Mouse (Mus musculus) right cerebral cortex, postnatal 36 days (tissue): ENCODE results near the gene Atxn10.
A peak's percentile ranks its signal among the peaks of the same experiment; 100 is the strongest.

Experiments used
- DNase-seq, 2 experiments: peaks; one replicate each; pipeline ENCODE4 v3.0.0; 2022; ENCODE audit warnings: low spot score in 2 of 2, mixed read lengths in 1 of 2

The Atxn10 gene

DNA sequence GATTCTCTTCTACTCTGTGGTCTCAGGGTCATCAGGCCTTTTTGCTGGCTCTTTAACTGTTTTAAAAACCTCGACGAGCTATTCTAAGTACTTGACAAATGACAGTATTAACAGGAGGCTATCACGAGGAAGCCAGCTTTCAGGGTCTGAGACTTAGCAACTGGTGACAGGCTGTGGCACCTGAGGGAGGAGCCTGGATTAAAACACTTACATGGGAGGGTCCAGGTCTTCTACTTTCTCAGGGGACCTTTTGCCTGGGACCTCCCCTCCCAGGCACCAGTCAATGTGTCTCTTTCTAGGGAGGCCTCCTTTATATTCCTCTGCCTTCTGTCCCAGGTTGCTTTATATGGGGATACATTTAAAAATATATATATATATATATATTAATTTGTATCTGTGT, 1.8 kb upstream of the Atxn10 start:
- DNase-seq: no peak

DNA sequence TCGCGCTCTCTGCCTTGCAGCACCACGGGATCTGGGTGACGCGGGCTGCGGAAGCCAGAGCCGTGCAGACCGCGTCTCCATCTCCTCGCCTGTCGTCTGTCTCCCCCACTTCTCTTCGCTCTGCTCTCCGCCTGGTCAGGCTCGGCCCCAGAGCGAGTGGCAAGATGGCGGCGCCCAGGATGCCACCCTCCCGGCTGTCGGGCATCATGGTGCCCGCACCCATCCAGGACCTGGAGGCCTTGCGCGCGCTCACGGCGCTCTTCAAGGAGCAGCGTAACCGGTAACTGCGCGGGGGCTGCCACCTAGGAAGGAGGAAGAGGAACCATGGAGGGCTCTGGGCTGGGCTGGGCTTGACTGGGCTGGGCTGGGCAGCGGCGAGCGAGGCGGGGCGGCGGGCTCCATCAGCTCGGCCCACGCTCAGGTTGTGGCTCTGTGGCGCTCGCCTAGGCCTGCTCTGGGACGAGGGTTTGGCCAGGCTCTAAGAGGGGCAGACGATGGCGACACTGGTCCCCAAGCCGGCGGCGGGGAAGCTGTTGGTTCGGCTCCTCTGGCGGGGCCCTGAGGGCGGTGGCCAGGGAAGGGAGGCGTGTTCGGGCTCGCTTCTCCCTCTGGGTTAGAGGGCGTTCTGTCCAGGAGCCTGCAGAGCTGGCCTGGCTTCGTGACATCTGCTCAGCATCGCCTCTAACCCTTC, 401 bp downstream of the Atxn10 start:
- DNase-seq: peak; percentile 64 to 70

DNA sequence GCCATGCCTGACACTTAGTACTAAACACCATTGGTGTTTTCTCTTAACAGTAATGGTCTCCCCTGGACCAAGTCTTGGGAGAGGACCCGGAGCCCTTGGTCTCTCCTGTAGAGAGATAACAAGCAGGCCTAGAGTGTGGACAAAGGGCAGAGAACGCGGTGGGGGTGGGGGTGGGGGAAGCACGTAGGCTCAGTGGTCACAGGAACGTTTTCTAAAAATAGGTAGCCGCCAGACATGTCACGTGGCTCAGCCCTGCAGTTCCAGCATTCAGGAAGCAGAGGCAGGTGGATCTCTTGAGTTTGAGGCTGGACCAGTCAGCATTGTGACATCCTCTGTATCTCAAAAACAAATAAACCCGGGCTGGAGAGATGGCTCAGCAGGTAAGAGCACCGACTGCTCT, 1.2 kb downstream of the Atxn10 start:
- DNase-seq: no peak

- no peak for DNase-seq
Observed at GRCm38 (mm10) chr15:85337979-85338378, 1.9 kb downstream of the Atxn10 start.

DNA sequence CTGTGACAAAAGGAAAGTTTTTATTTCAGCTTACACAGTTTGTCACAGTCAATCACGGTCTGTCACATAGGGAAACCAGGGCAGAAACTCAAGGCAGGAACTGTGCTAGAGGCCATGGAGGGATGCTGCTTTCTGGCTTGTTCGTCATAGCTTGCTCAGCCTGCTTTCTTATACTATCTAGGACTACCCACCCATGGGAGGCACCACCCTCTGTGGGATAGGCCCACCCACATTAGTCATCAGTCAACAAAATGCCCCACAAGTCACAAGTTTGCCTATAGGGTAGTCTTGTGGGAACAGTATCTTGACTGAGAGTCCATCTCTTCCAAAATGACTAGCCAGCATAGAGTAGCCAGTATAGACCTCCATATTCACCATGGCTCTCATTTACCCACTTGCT, 6.2 kb downstream of the Atxn10 start:
- no peak for DNase-seq

- DNase-seq: no peak
Observed at GRCm38 (mm10) chr15:85344673-85345072, 8.6 kb downstream of the Atxn10 start.

DNA sequence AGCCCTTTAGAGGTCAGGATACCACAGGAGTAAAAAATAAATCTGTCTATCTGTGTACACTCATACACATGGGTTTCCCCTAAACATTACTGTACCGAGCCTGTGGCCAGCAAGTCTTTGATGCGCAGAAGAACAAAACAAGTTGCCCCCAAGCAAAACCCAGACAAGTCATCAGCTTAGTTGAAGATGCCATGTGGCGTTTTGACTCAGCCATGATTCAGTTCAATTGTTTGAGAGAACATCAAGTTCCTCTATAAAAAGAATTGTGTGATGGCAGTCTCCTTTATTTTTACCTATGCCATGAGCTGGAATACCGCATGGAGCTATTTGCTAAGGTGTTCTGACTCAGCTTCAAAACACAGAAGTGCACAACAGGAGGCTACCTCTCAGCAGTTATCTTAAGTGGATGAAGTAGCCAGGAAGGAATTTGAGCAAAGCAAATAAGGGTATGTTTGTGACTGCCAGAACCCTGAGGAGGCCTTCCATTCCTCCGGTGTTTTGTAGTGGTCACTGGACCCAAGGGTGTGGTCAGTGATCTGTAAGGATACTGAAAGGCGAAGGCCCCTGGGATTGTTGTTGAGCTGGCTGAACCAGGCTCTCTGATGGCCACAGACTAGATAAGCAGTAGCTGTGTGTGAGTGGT, 11.1 kb downstream of the Atxn10 start:
- no peak for DNase-seq

- DNase-seq: no peak
Observed at GRCm38 (mm10) chr15:85350144-85350543, 14.1 kb downstream of the Atxn10 start.

DNA sequence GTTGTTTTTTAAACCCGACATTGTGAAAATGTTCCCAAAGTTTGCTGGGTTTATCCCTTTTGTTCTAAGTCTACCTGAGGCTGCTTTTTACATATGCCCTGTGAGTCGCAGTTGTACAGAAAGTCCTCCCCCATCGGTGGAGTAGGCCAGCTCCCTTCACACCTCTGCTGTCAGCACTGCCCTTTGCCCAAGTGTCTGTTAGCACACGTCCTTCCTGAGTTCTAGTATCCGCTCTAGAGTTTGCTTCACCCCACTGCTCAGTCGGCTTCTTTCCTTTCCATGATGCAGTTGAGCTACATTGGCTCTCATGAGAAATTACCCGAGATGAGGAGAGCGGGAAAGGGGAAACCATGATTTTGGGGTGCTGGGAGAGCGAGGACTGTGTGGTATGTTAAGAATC, 18.0 kb downstream of the Atxn10 start:
- no peak for DNase-seq

DNA sequence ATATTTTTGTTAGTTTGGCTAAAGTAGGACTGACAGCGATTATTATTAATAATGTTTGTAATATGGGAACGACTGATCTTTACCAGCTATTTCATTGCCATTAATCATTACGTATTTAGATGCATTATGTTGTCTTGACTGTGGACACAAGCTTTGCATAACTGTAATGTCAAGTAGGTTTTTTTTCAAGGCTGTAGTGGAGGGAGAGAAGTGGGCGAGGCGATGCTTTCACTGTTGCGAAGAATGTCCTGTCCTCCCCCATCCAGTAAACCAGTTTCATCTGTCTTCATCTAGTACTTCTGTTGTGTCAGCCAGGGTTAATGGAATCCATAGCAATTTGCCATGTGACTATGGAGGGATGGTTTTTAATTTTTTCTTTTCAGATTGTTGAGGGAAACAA, 20.1 kb downstream of the Atxn10 start:
- DNase-seq: no peak

GRCm38 (mm10) chr15:85357465-85358225, 21.6 kb downstream of the Atxn10 start:
- DNase-seq: no peak

- DNase-seq: no peak
Observed at GRCm38 (mm10) chr15:85359483-85359882, 23.4 kb downstream of the Atxn10 start.

GRCm38 (mm10) chr15:85359901-85360300, 23.9 kb downstream of the Atxn10 start:
- DNase-seq: no peak

GRCm38 (mm10) chr15:85364366-85364765, 28.3 kb downstream of the Atxn10 start:
- DNase-seq: no peak

- peak; percentile 51 to 64 for DNase-seq
Observed at GRCm38 (mm10) chr15:85366938-85367337, 30.9 kb downstream of the Atxn10 start.

DNA sequence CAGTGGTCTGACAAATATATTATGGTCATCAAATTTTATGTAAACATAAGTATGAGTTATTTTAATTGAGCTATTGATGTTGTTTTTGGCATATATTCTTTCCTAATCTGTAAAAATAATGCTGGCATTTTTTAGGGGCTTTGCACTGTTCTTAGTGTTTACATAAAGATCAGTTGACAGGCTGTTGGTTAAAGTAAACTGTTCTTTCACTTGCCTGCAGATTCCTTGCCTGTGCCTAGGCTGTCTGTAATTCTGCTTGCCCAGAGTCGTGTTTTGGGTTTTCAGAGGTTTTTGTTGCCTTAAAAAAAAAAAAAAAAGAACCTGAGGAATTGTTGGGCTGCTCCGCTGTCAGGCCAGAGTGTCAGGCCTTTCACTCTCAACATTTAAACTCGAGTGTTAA, 33.7 kb downstream of the Atxn10 start:
- DNase-seq: no peak

DNA sequence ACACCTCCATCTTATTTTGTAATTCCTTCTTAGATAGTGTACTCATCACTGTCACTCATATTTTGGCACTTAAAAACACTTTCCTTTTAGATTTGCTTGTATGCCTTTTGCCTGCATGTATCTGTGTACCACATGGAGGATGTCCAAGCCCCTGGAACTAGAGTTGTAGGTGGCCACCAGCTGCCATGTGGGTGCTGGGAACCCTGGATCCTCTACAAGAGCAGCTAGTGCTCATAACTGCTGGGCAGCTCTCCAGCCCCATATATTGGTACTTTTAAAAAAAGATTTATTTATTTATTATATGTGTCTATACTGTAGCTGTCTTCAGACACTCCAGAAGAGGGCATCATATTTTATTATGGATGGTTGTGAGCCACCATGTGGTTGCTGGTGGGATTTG, 37.1 kb downstream of the Atxn10 start:
- DNase-seq: peak; percentile 41 to 64

GRCm38 (mm10) chr15:85383477-85383876, 47.4 kb downstream of the Atxn10 start:
- DNase-seq: no peak

GRCm38 (mm10) chr15:85388696-85389095, 52.7 kb downstream of the Atxn10 start:
- DNase-seq: no peak

DNA sequence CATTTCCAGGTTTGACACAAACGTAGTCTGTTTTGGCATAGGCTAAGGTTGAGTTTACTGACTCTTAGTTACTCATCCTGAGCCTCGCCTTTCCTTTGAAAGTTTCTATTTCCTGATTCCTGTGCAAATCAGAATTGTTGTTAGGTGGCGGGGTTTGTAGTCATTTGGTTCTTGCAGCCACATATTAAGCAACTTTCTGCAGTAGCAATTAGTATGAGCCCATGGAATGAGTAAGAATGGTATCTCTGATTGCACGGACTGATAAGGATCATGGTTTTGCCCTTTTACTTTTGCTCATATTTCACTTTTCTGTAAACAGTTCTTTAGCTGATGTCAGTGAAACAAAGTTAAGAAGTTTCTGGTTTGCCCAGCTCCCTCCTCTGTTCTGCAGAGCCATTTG, 53.9 kb downstream of the Atxn10 start:
- no peak for DNase-seq

DNA sequence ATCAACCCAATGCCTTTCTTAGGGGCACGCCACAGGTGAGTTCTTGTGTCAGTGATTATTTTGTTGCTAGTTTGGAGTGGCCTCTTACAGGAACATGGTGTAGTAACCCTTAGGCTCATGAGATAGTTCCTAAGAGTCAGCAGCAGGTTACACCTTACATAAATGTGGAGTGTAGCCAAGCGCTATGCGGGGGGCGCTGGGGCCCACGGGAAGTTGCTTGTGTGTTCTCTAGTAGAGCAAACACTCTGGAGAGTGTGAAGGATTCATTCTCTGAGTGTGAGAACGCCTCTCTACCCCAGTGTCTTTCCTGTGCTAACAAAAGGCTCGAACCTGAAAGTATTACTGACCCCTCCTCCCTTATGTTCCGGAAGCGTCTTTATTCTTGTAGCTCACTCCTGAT, 59.3 kb downstream of the Atxn10 start:
- no peak for DNase-seq

DNA sequence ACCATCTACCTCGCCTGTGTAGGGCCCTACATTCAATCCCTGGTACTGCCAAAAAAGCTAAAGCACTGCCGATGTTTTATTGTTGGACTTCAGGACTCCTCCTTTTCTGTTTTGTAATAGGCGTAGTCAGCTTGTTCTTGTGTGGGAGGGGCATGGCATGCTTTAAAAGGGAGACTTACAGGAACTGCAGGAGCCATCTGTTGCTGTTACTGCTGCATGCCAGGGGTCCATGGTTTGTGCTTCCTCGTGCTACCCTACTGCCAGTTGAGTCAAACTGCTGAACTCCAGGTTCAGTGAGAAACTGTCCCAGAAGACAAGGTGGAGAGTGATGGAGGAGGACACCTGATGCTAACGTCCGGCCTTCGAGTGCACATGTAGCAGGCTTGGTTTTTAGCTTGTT, 65.9 kb downstream of the Atxn10 start:
- peak in 1 of 2 experiments; percentile 20 for DNase-seq

- DNase-seq: peak; percentile 78 to 88
Observed at GRCm38 (mm10) chr15:85403256-85403731, 67.2 kb downstream of the Atxn10 start.
